Mouse (Mus musculus): ENCODE data around the gene Olfr1469. TPM values are rescaled to one million over a fixed set of nuclear protein-coding genes. Genes with fewer than 3 reads are reported as not detected.
"Not testable (repeated sequence)": the region's sequence is repeated elsewhere in the genome, so short reads cannot be mapped to it uniquely, and the experiment has no call there.

The Olfr1469 gene
- not detected for total RNA-seq (2021)

GRCm38 (mm10) chr19:13407549-13407948, at the start of gene Olfr1469:
TSS of gene Olfr1469 (plus strand) at chr19:13407849.
- intact Hi-C loops (cut with DNase I) = no loop called here
- DNase-seq (ENCODE audit: low spot score) = no peak

GRCm38 (mm10) chr19:13361936-13362335, 45.7 kb upstream of the Olfr1469 start, which contains the start of gene Olfr1467:
TSS of gene Olfr1467 (plus strand) at chr19:13362236.
- no peak for DNase-seq (ENCODE audit: low spot score)
- intact Hi-C loops (cut with DNase I) = no loop called here

DNA sequence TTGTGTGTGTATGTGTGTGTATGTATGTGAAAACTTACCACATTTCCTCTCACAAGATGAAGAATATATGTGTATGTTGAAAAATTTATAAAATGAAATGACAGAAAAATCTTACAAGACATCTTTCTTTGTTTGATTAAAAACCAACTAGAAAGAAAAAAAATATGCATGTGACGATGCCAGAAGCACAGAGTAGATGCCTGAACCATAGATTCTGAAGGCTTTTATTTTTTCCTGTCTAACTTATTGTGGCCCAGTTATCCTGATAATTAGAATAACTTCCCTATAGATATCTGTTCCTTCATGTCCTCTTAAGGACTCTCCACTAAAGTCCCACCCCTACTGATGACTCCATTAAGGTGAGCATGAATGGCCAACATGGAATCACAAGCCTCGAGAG, 35.5 kb downstream of the Olfr1469 start, which contains the start of gene Olfr1471:
TSS of gene Olfr1471 (plus strand) at position 301 of the 400 bp plus-strand sequence.
- intact Hi-C loops (cut with DNase I); DNase-seq (ENCODE audit: low spot score): not testable (repeated sequence)

DNA sequence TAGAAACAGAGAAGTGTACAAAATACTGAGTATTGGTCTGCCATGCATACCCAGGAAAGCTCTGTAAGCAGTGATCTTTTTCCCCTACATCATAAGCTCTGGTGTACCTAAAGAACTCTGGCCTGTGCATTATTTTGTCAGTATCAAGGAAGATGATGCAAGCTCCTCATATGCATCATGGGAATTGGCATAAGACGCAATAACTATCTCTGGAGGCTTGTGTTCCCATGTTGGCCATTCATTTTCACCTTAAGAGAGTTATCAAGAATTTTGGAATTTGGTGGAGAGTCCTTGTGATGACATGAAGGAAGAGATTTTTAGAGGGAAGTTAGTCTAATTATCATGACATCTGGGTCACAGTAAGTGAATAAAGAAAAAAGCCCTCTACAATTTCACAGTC, 48.3 kb downstream of the Olfr1469 start, which contains the start of gene Olfr1472:
TSS of gene Olfr1472 (minus strand) at position 101 of the 400 bp plus-strand sequence.
- no peak for DNase-seq (ENCODE audit: low spot score)
- intact Hi-C loops (cut with DNase I) = no loop called here

Other genes starting within 250 kb of the Olfr1469 start
- gene Olfr1461, start 244.8 kb upstream of the Olfr1469 start, total RNA-seq (2021) = not detected
- gene Olfr1462, start 222.1 kb upstream of the Olfr1469 start, total RNA-seq (2021) = not detected
- not detected for gene Olfr1463, start 176.5 kb upstream of the Olfr1469 start, total RNA-seq (2021)
- gene Olfr1465, start 92.3 kb upstream of the Olfr1469 start, total RNA-seq (2021) = not detected
- not detected for gene Olfr1466, start 69.0 kb upstream of the Olfr1469 start, total RNA-seq (2021)
- gene Olfr1467, start 45.6 kb upstream of the Olfr1469 start, total RNA-seq (2021) = not detected
- not detected for gene Olfr1471, start 35.6 kb downstream of the Olfr1469 start, total RNA-seq (2021)
- not detected for gene Olfr1472, start 48.2 kb downstream of the Olfr1469 start, total RNA-seq (2021)
- not detected for gene Olfr1474, start 61.7 kb downstream of the Olfr1469 start, total RNA-seq (2021)
- not detected for gene Olfr1475, start 72.3 kb downstream of the Olfr1469 start, total RNA-seq (2021)
- gene Olfr1477, start 92.7 kb downstream of the Olfr1469 start, total RNA-seq (2021) = not detected
- gene Olfr1480, start 120.1 kb downstream of the Olfr1469 start, total RNA-seq (2021) = not detected
- gene Olfr1484, start 175.7 kb downstream of the Olfr1469 start, total RNA-seq (2021) = not detected
- not detected for gene Olfr1487, start 209.5 kb downstream of the Olfr1469 start, total RNA-seq (2021)
- not detected for gene Olfr1489, start 223.8 kb downstream of the Olfr1469 start, total RNA-seq (2021)
- not detected for gene Olfr1490, start 243.2 kb downstream of the Olfr1469 start, total RNA-seq (2021)